Mouse (Mus musculus): ENCODE data around the gene Olfr478. TPM values are rescaled to one million over a fixed set of nuclear protein-coding genes. Genes with fewer than 3 reads are reported as not detected.

Gene Olfr478
- not detected for total RNA-seq (2023)

GRCm38 (mm10) chr7:108033889-108034288, at the start of gene Olfr478:
Gene Olfr478, minus strand, starts transcription at chr7:108033989.

GRCm38 (mm10) chr7:108079555-108079954, 45.8 kb upstream of the Olfr478 start, which contains the start of gene Olfr481:
Gene Olfr481, plus strand, starts transcription at chr7:108079855.

GRCm38 (mm10) chr7:108067246-108067645, 33.5 kb upstream of the Olfr478 start, which contains the start of gene Olfr480:
Gene Olfr480, minus strand, starts transcription at chr7:108067346.

GRCm38 (mm10) chr7:108050393-108050792, 16.6 kb upstream of the Olfr478 start, which contains the start of gene Olfr479:
Gene Olfr479, plus strand, starts transcription at chr7:108050693.

GRCm38 (mm10) chr7:107986393-107986792, 47.4 kb downstream of the Olfr478 start, which contains the start of gene Olfr477:
Gene Olfr477, plus strand, starts transcription at chr7:107986693.

Other genes starting within 250 kb of the Olfr478 start
- gene Ovch2, start 232.8 kb downstream of the Olfr478 start, total RNA-seq (2023), result not detected
- gene Olfr467, start 221.7 kb downstream of the Olfr478 start, total RNA-seq (2023), result not detected
- gene Olfr469, start 208.4 kb downstream of the Olfr478 start, total RNA-seq (2023), result not detected
- gene Olfr470, start 186.5 kb downstream of the Olfr478 start, total RNA-seq (2023), result not detected
- gene Olfr472, start 136.1 kb downstream of the Olfr478 start, total RNA-seq (2023), result under 1 TPM in 1 of 2 experiments, not detected in 1; 0.17 TPM
- gene Olfr473, start 103.5 kb downstream of the Olfr478 start, total RNA-seq (2023), result not detected
- gene Olfr474, start 79.3 kb downstream of the Olfr478 start, total RNA-seq (2023), result not detected
- gene Olfr476, start 69.2 kb downstream of the Olfr478 start, total RNA-seq (2023), result not detected
- not detected for gene Olfr477, start 47.3 kb downstream of the Olfr478 start, total RNA-seq (2023)
- not detected for gene Olfr479, start 16.7 kb upstream of the Olfr478 start, total RNA-seq (2023)
- not detected for gene Olfr480, start 33.4 kb upstream of the Olfr478 start, total RNA-seq (2023)
- gene Olfr481, start 45.9 kb upstream of the Olfr478 start, total RNA-seq (2023), result not detected
- gene Olfr482, start 63.6 kb upstream of the Olfr478 start, total RNA-seq (2023), result 1 to 10 TPM; 1.8 to 2.3 TPM
- not detected for gene Olfr483, start 66.9 kb upstream of the Olfr478 start, total RNA-seq (2023)
- gene Olfr484, start 93.5 kb upstream of the Olfr478 start, total RNA-seq (2023), result not detected
- not detected for gene Olfr485, start 125.9 kb upstream of the Olfr478 start, total RNA-seq (2023)
- gene Olfr486, start 138.8 kb upstream of the Olfr478 start, total RNA-seq (2023), result not detected
- not detected for gene Olfr487, start 180.6 kb upstream of the Olfr478 start, total RNA-seq (2023)
- not detected for gene Olfr488, start 224.4 kb upstream of the Olfr478 start, total RNA-seq (2023)

All from T-cell, adult 66 days (primary cell).